Mouse (Mus musculus): Measurements from ENCODE around the gene Kcnh6.

GRCm38 (mm10) chr11:106036548-106037417, 28.9 kb downstream of the Kcnh6 start, which contains the start of gene Dcaf7:
- TF ChIP-seq POLR2A (IDR thresholded peaks at IDR 0.05; ENCODE audit: insufficient read depth, low read depth, low read length), result peak; percentile 63
- 0 out of 2 replicates have a peak, but pooled peaks have one; percentile 28 for TF ChIP-seq EP300 (IDR thresholded peaks at IDR 0.05; ENCODE audit: insufficient read depth, low read depth, low read length)
